Mouse (Mus musculus) bone marrow, adult 2 months (tissue): ENCODE measurements around the gene Olfr583. TPM values are rescaled to one million over a fixed set of nuclear protein-coding genes. Genes with fewer than 3 reads are reported as not detected.

Source experiments
- H3K27ac ChIP-seq: fragments of 200-500 bp; 2 replicates; pipeline ENCODE4 v1.5.1; 2012; ENCODE audit warnings: low read depth, mild to moderate bottlenecking, control low read depth, inconsistent platforms, low read length; ENCODE audit not compliant: control insufficient read depth, poor library complexity, insufficient read depth
- H3K4me1 ChIP-seq: fragments of 200-500 bp; 2 replicates; pipeline ENCODE4 v1.6.1; 2011; ENCODE audit warnings: low read length; ENCODE audit not compliant: control insufficient read depth, insufficient read depth
- H3K4me3 ChIP-seq: fragments of 200-500 bp; replicated peaks from 2 replicates; pipeline ENCODE3; 2011; ENCODE audit warnings: mild to moderate bottlenecking, low read depth, low read length, control low read depth; ENCODE audit not compliant: control insufficient read depth
- CTCF ChIP-seq: fragments of 200-500 bp; IDR thresholded peaks from 2 replicates; pipeline ENCODE4 v1.5.1; 2011; ENCODE audit warnings: low read length, control low read depth; ENCODE audit not compliant: control insufficient read depth, insufficient read depth
- POLR2A ChIP-seq: fragments of 200-500 bp; IDR thresholded peaks from 2 replicates; pipeline ENCODE4 v1.6.1; 2011; ENCODE audit warnings: low read depth, mild to moderate bottlenecking, control low read depth, low read length, borderline replicate concordance; ENCODE audit not compliant: control insufficient read depth
- WGBS: fragments of 180-500 bp; shearing (Covaris S2); methylation state at CpG from one replicate; pipeline ENCODE4 v1.1.7; 2018; 5-methylcytosine and 5-hydroxymethylcytosine counted together
- polyA plus RNA-seq: library from polyadenylated mRNA; stranded (reverse); fragments of >200 nt; gene quantifications from 2 replicates; pipeline ENCODE4 v1.2.4, GENCODE M21; 2011; ENCODE audit warnings: low replicate concordance; ENCODE audit not compliant: missing spikeins, insufficient read depth, insufficient read length

The Olfr583 gene
- not detected in 2 replicates for polyA plus RNA-seq

DNA sequence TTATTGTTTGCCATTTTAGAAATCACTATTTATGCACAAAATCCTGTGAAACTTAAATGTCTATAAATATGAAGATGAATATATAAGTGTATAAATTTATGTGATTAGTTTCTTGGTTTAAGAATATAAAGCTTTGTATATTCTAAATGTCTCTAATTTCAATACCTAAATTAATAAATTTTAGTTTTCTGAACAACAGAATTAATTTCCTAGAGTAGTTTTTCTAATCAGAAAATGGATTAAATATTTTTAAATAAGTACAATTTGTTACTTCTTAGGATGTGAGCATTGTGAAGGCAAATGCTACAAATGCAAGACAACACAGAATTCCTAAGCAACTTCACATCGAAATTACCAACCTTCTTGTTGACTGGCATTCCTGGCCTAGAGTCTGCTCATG, at the start of gene Olfr583:
Olfr583 (plus strand) TSS at position 301 of the 400 bp plus-strand sequence.
- WGBS: 87% methylated on average over 1 of the region's 1 CpGs
- no peak within 1 kb of the TSS for H3K27ac ChIP-seq
- no peaks in the 10 kb centered on the region for H3K4me1 ChIP-seq
- H3K4me3 ChIP-seq: no peak within 1 kb of the TSS
- TF ChIP-seq POLR2A (no peak), CTCF (no peak)

DNA sequence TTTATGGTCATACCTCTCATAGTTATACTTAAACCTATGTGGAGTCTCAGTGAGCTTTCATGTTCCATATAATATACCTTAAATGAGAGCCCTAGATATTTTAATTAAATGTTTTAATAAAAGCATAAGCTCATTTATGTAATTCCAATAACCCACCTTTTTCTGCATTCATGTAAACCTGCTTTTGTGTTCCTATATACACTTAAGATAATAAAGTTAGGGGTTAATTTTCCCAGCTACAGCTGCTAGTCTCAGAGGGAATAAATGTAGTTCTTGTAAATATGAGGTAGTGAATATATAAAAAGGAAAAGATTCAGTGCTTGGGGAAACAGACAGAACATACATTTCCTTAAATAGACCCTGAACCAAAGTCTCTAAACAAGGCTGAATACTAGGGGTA, 13.4 kb upstream of the Olfr583 start, which contains the start of gene Olfr582:
Olfr582 (plus strand) TSS at position 301 of the 400 bp plus-strand sequence.
- H3K4me1 ChIP-seq: no peaks in the 10 kb centered on the region
- no peak within 1 kb of the TSS for H3K27ac ChIP-seq
- no peak for TF ChIP-seq CTCF
- no peak for TF ChIP-seq POLR2A
- no peak within 1 kb of the TSS for H3K4me3 ChIP-seq

DNA sequence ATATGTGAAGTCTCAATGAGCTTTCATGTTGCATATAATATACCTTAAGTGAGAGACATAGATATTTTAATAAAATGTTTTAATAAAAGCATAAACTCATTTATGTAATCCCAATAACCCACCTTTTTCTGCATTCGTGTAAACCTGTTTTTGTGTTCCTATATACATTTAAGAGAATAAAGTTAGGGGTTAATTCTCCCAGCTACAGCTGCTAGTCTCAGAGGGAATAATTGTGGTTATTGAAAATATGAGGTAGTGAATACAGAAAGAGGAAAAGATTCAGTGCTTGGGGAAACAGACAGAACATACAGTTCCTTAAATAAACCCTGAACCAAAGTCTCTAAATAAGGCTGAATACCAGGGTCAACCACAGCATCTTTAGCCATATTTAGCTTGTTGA, 30.5 kb downstream of the Olfr583 start, which contains the start of gene Olfr584:
Olfr584 (plus strand) TSS at position 301 of the 400 bp plus-strand sequence.
- 56% methylated on average over 1 of the region's 1 CpGs for WGBS
- TF ChIP-seq CTCF (no peak), POLR2A (no peak)
- H3K4me1 ChIP-seq: no peaks in the 10 kb centered on the region

DNA sequence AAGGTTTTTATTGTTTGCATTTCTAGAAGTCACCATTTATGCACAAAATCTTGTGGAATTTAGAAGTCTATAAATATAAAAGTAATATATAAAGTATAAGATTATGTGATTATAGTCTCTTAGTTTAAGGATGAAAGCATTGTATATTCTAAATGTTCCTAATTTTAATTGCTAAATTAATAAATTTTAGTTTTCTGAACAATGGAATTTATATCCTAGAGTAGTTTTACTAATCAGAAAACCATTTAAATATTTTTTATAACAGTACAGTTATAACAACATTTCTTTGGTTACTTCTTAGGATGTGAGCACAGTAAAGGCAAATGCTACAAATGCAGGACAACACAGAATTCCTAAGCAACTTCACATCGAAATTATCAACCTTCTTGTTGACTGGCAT, 46.3 kb downstream of the Olfr583 start, which contains the start of gene Olfr585:
Olfr585 (plus strand) TSS at position 301 of the 400 bp plus-strand sequence.
- no peak within 1 kb of the TSS for H3K4me3 ChIP-seq
- WGBS: 77% methylated on average over 1 of the region's 1 CpGs
- TF ChIP-seq CTCF (no peak), POLR2A (no peak)
- H3K4me1 ChIP-seq: no peaks in the 10 kb centered on the region
- no peak within 1 kb of the TSS for H3K27ac ChIP-seq

More for the DNA sequence above, 30.5 kb downstream of the Olfr583 start, which contains the start of gene Olfr584:
- no peak within 1 kb of the TSS for H3K27ac ChIP-seq
- no peak within 1 kb of the TSS for H3K4me3 ChIP-seq

Other genes starting within 250 kb of the Olfr583 start
- gene Olfr564, start 247.8 kb upstream of the Olfr583 start, polyA plus RNA-seq: not detected in 2 replicates
- gene Olfr566, start 192.5 kb upstream of the Olfr583 start, polyA plus RNA-seq: not detected in 2 replicates
- not detected in 2 replicates for gene Olfr568, start 174.2 kb upstream of the Olfr583 start, polyA plus RNA-seq
- gene Olfr569, start 160.4 kb upstream of the Olfr583 start, polyA plus RNA-seq: not detected in 2 replicates
- gene Olfr570, start 156.7 kb upstream of the Olfr583 start, polyA plus RNA-seq: not detected in 2 replicates
- 0.90 and 1.1 TPM in 2 replicates for gene Olfr571, start 133.8 kb upstream of the Olfr583 start, polyA plus RNA-seq
- not detected in 2 replicates for gene Olfr572, start 126.9 kb upstream of the Olfr583 start, polyA plus RNA-seq
- gene Olfr573-ps1, start 108.7 kb upstream of the Olfr583 start, polyA plus RNA-seq: not detected in 2 replicates
- gene Olfr574, start 102.8 kb upstream of the Olfr583 start, polyA plus RNA-seq: not detected in 2 replicates
- gene Olfr575, start 92.5 kb upstream of the Olfr583 start, polyA plus RNA-seq: not detected in 2 replicates
- not detected in 2 replicates for gene Olfr576, start 88.6 kb upstream of the Olfr583 start, polyA plus RNA-seq
- not detected in 2 replicates for gene Olfr577, start 75.4 kb upstream of the Olfr583 start, polyA plus RNA-seq
- not detected in 2 replicates for gene Olfr578, start 62.0 kb upstream of the Olfr583 start, polyA plus RNA-seq
- not detected in 2 replicates for gene Olfr582, start 13.3 kb upstream of the Olfr583 start, polyA plus RNA-seq
- gene Olfr584, start 30.6 kb downstream of the Olfr583 start, polyA plus RNA-seq: not detected in 2 replicates
- gene Olfr585, start 46.4 kb downstream of the Olfr583 start, polyA plus RNA-seq: not detected in 2 replicates
- not detected in 2 replicates for gene Olfr586, start 74.3 kb downstream of the Olfr583 start, polyA plus RNA-seq
- gene Olfr588-ps1, start 89.6 kb downstream of the Olfr583 start, polyA plus RNA-seq: not detected in 2 replicates
- gene Olfr589, start 105.1 kb downstream of the Olfr583 start, polyA plus RNA-seq: not detected in 2 replicates
- gene Olfr591, start 127.0 kb downstream of the Olfr583 start, polyA plus RNA-seq: not detected in 2 replicates
- gene Olfr592, start 133.5 kb downstream of the Olfr583 start, polyA plus RNA-seq: not detected in 2 replicates
- not detected in 2 replicates for gene Olfr593, start 160.6 kb downstream of the Olfr583 start, polyA plus RNA-seq
- gene Olfr594, start 165.7 kb downstream of the Olfr583 start, polyA plus RNA-seq: not detected in 2 replicates
- gene Usp17ld, start 201.2 kb downstream of the Olfr583 start, polyA plus RNA-seq: not detected in 2 replicates